Mouse (Mus musculus) bone marrow macrophage, adult 2 months (primary cell): ENCODE results near the gene Gm45261. TPM values are rescaled to one million over a fixed set of nuclear protein-coding genes. Genes with fewer than 3 reads are reported as not detected.
A peak's percentile ranks its signal among the peaks of the same experiment; 100 is the strongest.

Experiments
- H3K27ac ChIP-seq: 2 replicates; pipeline ENCODE4 v1.5.1; 2012; ENCODE audit warnings: low read depth, low read length; ENCODE audit not compliant: insufficient read depth
- H3K4me1 ChIP-seq: 2 replicates; pipeline ENCODE4 v1.6.1; 2012; ENCODE audit warnings: low read length; ENCODE audit not compliant: control insufficient read depth, insufficient read depth
- H3K4me3 ChIP-seq: 2 replicates; pipeline ENCODE4 v1.5.1; 2012; ENCODE audit warnings: mild to moderate bottlenecking, low read length, moderate library complexity; ENCODE audit not compliant: insufficient read depth
- CTCF ChIP-seq: IDR thresholded peaks from 2 replicates; pipeline ENCODE4 v1.5.1; 2012; ENCODE audit warnings: low read depth, mild to moderate bottlenecking, low read length, moderate library complexity
- POLR2A ChIP-seq: IDR thresholded peaks from 2 replicates; pipeline ENCODE4 v1.6.1; 2012; ENCODE audit warnings: mild to moderate bottlenecking, low read depth, low read length, borderline replicate concordance
- polyA plus RNA-seq: library from polyadenylated mRNA; stranded (reverse); fragments of >200 nt; gene quantifications from 2 replicates; pipeline ENCODE4 v1.2.4, GENCODE M21; 2012; ENCODE audit not compliant: missing spikeins, insufficient read depth, insufficient read length

Gm45261 gene
- polyA plus RNA-seq, 1 experiment: not detected

- Histone ChIP-seq H3K4me3 (no peak overlapping the region), H3K27ac (peak overlapping the region; percentile 80), H3K4me1 (peaks cover 30% of the 10 kb centered on the region)
- TF ChIP-seq POLR2A: no peak
- no peak for TF ChIP-seq CTCF
Measured at GRCm38 (mm10) chr1:80451914-80452549, 9.2 kb downstream of the Gm45261 start.

GRCm38 (mm10) chr1:80447554-80447953 is 13.7 kb downstream of the Gm45261 start:
- Histone ChIP-seq H3K4me3 (no peak overlapping the region), H3K4me1 (peaks cover 17% of the 10 kb centered on the region), H3K27ac (no peak overlapping the region)
- TF ChIP-seq CTCF (no peak), POLR2A (no peak)

GRCm38 (mm10) chr1:80440911-80441310 is 20.3 kb downstream of the Gm45261 start:
- TF ChIP-seq POLR2A (no peak), CTCF (no peak)
- no peak overlapping the region for H3K27ac ChIP-seq
- H3K4me1 ChIP-seq: no peaks in the 10 kb centered on the region
- no peak overlapping the region for H3K4me3 ChIP-seq

- H3K4me1 ChIP-seq: no peaks in the 10 kb centered on the region
- no peak overlapping the region for H3K4me3 ChIP-seq
- TF ChIP-seq CTCF (no peak), POLR2A (no peak)
- H3K27ac ChIP-seq: no peak overlapping the region
Measured at GRCm38 (mm10) chr1:80438506-80438905, 22.7 kb downstream of the Gm45261 start.

GRCm38 (mm10) chr1:80427946-80428345 is 33.3 kb downstream of the Gm45261 start:
- Histone ChIP-seq H3K4me1 (no peaks in the 10 kb centered on the region), H3K4me3 (no peak overlapping the region), H3K27ac (no peak overlapping the region)
- TF ChIP-seq CTCF: no peak
- no peak for TF ChIP-seq POLR2A

- TF ChIP-seq POLR2A: no peak
- H3K4me1 ChIP-seq: no peaks in the 10 kb centered on the region
- H3K4me3 ChIP-seq: no peak overlapping the region
- no peak overlapping the region for H3K27ac ChIP-seq
Measured at GRCm38 (mm10) chr1:80427425-80427824, 33.8 kb downstream of the Gm45261 start.

GRCm38 (mm10) chr1:80424666-80425065 is 36.6 kb downstream of the Gm45261 start:
- Histone ChIP-seq H3K4me3 (no peak overlapping the region), H3K4me1 (no peaks in the 10 kb centered on the region)
- no peak for TF ChIP-seq POLR2A
- TF ChIP-seq CTCF: no peak

GRCm38 (mm10) chr1:80418321-80419045 is 42.8 kb downstream of the Gm45261 start:
- TF ChIP-seq POLR2A (no peak), CTCF (no peak)
- H3K4me3 ChIP-seq: no peak overlapping the region
- H3K27ac ChIP-seq: no peak overlapping the region
- H3K4me1 ChIP-seq: peaks cover 9% of the 10 kb centered on the region

More at GRCm38 (mm10) chr1:80424666-80425065, 36.6 kb downstream of the Gm45261 start:
- no peak overlapping the region for H3K27ac ChIP-seq

GRCm38 (mm10) chr1:80416329-80416728 is 44.9 kb downstream of the Gm45261 start:
- no peak overlapping the region for H3K27ac ChIP-seq
- TF ChIP-seq POLR2A (no peak), CTCF (no peak)
- peaks cover 14% of the 10 kb centered on the region for H3K4me1 ChIP-seq
- H3K4me3 ChIP-seq: no peak overlapping the region

GRCm38 (mm10) chr1:80412521-80412920 is 48.7 kb downstream of the Gm45261 start:
- Histone ChIP-seq H3K4me1 (peaks cover 8% of the 10 kb centered on the region), H3K4me3 (no peak overlapping the region), H3K27ac (no peak overlapping the region)
- TF ChIP-seq CTCF: no peak
- TF ChIP-seq POLR2A: no peak

GRCm38 (mm10) chr1:80410229-80410973 is 50.8 kb downstream of the Gm45261 start:
- H3K27ac ChIP-seq: no peak overlapping the region
- no peak overlapping the region for H3K4me3 ChIP-seq
- no peak for TF ChIP-seq CTCF
- no peak for TF ChIP-seq POLR2A
- H3K4me1 ChIP-seq: peaks cover 8% of the 10 kb centered on the region
